Mouse (Mus musculus) c-Kit-positive CD71-positive TER-119-negative erythroid progenitor cells, embryonic 14.5 days (primary cell): Measurements from ENCODE around the gene Sorcs3.

Experiments
- DNase-seq: peaks from one replicate; pipeline ENCODE4 v3.0.0-alpha.2; 2013; ENCODE audit warnings: low read depth

The Sorcs3 gene

GRCm38 (mm10) chr19:48391551-48391950, 185.7 kb downstream of the Sorcs3 start:
- no peak for DNase-seq

GRCm38 (mm10) chr19:48404774-48405495, 199.1 kb downstream of the Sorcs3 start:
- no peak for DNase-seq

- DNase-seq: no peak
These were observed 202.4 kb downstream of the Sorcs3 start for GRCm38 (mm10) chr19:48408221-48408620.

DNA sequence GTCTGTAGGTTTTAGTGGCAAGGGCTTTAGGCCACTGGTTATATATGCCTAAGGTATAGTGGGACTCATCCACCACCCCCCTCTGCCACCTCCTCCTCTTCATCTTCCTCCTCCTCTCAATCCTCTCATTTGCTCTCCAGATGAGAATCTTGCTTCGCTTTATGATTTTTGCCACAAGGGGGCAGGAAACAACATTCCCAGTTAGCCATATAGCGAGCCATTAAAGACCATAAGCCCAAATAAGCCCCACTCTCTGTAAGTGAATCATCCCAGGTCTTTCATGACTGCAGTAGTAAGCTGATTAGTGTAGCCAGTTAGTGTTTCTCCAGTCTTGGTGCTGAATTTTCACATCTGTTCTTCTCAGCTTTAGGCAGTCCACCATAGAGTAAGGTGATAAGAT, 205.5 kb downstream of the Sorcs3 start:
- DNase-seq: no peak

DNA sequence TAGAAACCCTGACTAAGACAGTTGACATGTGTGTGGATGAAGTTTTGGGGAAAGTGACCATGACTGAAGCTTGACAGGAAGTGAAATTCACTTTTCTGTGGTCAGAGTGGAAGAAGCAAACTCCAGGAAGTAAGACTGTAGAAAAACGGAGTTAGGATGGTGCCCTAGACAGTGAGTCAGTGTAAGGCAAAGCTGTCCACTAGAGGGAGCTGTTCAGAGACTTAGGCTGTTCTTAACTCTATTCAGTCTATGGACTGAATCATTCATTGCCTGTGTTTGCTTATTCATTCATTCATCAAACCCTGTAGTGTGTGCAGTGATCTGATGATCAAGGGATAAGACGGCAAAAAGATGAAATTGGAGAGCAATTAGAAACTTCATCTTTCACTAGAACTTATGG, 208.0 kb downstream of the Sorcs3 start:
- DNase-seq: no peak

DNA sequence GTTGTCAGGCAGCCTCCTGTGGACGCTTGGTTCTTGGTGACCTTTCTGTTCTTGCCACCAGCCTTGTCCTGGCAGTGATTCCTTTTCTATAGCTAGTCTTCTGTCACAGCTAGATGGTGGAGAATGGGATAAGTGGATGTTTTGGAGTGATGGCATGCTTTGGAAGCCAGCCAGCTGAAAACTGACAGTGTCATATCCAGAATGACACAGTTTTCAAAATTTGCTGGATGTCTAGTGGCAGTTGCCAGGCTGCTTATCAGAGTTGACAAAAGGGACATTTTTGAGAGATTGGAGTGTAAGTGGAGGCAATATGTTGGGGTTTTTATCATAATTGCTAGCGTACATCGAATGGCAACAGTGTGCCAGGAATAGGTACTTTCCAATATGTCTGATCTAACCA, 212.5 kb downstream of the Sorcs3 start:
- DNase-seq: no peak

DNA sequence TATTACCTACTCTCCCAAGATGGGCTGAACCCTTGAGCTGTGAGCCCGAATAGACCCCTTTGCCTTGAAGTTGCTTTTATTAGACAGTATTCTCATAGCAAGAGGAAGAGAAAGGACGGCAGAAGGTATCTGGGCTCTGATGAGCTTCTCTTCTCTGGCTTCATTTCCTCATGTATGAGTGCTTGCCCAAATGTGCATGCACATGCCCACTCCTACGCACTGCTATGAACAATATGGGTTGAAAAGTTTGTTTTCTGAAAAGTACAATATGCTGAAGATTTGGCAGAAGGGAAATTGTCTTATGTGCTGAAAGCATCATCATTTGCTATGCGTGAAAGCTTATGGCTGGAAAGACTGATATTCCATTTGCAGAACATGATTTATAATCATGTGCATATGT, 223.4 kb downstream of the Sorcs3 start:
- no peak for DNase-seq

GRCm38 (mm10) chr19:48429755-48430154, 223.9 kb downstream of the Sorcs3 start:
- DNase-seq: no peak

GRCm38 (mm10) chr19:48430328-48430727, 224.5 kb downstream of the Sorcs3 start:
- no peak for DNase-seq

DNA sequence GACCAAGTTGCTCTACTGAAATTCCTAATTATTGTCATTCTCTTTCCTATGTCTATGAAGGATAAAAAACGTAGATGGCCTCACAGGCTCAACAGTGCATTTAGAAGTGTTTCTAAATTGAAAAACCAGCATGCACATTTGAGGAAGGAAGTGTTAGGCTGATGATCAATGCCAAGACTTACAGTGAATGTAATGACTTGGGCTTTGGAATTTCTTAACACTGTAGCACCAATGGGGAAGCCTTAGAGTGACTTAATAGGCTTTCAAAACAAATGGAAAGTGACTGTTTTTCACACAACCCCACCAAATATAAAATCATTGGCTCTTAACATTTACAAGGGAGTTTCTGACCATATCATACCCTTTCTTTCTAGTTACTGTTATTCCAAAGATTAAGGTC, 232.6 kb downstream of the Sorcs3 start:
- no peak for DNase-seq

DNA sequence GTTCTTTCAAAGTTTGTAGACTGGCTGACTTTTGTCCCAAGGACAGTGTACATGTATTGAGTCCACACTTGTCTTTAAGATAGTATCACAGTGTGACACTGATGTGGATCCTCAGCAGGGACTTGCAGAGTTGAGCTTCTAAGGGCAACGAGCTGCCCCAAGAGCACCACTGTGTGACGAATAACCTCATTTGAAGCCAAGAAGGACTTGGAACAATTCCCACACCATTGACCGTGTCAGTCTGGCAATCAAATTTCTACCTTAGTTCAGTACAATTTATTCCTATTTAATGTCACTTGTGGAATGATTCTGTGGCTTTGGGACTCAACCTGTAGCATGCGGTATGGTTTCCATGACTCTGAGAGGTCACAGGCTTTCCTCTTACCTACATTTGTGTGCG, 255.3 kb downstream of the Sorcs3 start:
- DNase-seq: no peak

DNA sequence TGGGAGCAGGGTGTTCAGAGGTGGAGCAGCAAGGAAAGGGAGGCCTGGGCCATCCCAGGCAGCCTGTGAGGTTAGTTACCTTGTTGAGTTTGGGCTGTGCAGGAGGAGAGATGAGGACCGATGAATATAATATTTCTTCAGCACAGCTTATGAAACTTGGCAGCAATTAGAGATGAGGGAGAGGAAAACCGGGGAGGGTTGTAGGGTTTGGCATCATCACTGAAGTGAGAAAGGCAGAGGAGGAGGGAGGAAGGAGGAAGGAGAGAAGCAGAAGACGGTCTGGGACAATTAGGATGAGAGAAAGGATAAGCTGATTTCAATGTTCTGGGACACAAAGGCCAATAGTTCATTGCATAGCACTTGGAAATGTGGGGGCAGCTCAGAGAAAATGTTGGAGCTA, 256.6 kb downstream of the Sorcs3 start:
- DNase-seq: no peak

DNA sequence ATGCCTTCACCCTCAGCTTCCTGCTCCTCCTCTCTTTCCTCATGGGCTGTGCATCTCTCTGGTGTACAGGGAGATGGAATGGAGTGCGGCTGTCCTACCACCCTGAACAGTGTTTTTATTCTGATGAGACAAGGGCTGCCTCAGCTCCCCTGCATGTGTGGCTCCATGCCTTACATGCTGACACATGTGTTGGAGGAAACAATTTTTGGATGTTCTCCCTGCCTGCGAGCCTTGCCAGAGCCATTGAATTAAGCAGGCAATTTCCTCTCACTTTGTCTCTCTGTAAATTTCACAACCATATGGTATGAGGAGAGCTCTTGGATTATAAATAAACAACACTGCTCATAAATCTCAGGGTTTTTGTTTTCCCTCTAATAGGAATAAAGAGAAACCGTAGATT, 257.7 kb downstream of the Sorcs3 start:
- DNase-seq: no peak

DNA sequence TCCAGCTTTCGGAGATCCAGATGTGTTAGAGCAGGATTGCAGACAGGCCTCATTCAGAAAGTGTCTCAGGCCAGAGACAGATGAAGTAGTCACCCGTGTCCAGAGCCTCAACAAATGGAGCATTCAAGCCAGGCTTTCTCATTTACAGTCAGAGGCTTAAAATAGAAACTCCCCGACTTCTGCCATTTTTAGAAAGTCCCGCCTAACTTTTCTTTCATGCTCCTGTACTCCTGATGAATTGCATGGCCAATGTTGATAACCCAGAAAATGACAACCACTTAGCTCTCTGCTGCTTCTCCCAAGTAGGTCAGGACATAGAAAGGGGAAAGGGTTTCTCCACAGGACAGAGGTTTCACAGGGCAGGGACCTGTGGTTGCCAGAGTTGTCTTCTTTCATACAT, 261.6 kb downstream of the Sorcs3 start:
- no peak for DNase-seq

- no peak for DNase-seq
These were observed 264.1 kb downstream of the Sorcs3 start for GRCm38 (mm10) chr19:48469791-48470410.

DNA sequence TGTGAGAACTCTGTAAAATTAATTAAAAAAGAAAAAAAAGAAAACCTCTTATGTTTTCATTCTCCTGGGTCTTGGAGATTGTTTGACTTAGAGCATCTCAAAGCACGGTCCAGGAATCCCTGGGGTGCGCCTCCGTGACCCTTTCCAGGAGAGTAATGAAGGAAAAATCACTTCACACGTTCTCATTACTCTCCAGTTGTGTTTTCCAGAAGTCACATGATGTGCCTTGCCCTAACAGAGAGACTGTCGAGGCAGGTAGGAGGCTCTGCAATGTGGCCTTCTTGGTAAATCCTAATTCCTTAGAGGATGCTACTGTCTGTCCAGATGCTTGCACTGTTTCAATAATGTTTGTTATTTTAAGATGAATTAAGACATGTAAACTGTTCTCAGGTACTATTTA, 266.1 kb downstream of the Sorcs3 start:
- no peak for DNase-seq

DNA sequence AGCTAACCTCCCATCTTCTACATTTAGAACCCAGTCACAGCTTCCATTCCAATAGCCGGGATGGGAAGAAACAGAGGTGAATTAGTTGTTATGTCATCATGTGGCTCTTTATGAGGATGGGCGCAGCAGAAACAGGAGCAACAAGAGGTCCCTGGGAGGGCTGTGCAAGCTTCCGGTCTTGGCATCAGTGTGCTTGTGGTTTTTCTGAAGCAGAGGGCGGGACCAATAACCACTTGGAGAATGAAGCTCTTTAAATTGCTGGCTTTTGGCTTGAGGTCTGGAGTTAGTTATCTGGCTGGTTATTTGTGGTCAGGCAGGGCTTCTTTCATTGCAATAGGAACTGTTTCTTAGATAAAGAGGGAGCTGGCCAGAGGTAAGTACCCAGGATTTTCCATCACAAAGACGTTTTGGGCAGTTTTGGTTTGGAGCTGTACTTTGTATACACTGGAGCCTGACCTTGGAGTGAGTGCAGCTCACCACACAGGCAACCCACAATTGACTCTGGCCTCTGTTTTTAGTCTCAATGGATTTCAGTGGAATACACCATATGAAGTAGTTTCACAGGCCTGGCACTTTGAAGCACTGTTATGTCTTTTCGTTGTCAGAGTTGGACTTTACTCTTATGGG, 270.1 kb downstream of the Sorcs3 start:
- DNase-seq: no peak

DNA sequence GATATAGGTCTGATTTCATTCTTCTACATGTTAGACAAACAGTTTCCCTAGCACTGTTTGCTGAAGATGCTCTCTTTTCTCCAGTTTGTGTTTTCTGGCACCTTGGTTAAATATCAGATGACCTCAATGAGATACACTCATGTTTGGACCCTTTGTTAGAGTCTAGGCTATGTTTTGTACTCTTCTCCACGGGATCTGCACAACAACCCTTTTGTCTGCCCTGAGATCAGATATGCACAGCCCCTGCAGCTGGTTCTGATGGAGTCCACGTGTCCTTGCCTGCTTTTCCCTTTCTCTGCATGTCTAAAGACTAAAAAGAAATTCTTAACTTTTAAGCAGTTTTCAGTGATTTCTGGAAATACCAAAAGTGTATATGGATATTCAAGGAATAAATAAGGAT, 273.0 kb downstream of the Sorcs3 start:
- DNase-seq: no peak

DNA sequence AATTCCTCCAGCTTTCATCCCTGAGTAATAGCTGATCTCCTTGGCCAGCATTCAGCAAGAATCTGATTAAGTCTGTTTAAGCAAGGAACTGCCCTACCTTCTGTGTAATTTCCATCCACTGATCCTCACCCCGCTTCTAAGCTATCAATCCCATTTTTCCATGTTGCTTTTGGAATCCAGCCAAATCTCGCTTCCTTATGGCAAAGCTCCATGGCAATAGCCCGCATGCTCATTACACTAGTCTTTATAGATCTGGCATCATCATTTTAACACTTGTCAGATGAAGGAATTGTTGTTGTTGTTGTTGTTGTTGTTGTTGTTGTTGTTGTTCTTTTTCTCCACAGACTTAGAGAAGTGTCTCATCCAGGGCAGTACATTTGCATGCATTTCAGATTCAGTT, 277.1 kb downstream of the Sorcs3 start:
- DNase-seq: no peak

- no peak for DNase-seq
These were observed 285.3 kb downstream of the Sorcs3 start for GRCm38 (mm10) chr19:48491111-48491510.

DNA sequence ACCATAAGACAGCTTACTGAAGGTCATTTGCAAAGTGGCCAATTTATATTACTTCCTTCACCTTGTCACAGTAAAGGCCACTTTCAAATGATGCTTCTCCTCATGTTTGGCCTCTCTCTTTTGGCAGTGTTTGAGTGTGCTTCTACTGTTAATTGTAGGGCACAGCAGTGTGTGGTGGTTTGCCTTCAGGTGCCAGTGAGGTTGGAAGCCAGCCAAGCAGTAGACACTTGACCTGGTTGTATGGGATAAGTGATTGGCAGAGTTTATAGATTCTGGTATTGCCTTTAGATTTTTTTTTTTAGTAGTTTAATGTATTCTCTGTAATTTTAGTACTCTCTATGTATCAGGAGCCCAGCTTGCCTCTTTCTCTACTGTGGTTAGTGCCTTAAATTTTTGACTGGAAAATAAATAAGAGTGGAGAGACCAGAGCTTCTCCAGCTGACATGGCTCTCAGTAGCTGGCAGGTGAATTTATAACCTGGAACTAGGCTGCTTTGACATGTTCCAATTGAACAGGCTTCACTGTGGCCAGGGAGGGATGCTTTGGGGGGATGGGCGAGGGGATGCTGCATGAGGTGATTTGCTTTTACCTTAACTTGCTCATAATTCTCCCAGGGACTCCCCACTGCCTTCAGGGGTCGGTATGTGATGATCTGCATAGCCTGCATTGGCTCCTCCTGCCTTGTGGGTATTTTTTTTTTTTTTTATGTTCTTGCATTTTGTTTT, 298.2 kb downstream of the Sorcs3 start:
- no peak for DNase-seq

DNA sequence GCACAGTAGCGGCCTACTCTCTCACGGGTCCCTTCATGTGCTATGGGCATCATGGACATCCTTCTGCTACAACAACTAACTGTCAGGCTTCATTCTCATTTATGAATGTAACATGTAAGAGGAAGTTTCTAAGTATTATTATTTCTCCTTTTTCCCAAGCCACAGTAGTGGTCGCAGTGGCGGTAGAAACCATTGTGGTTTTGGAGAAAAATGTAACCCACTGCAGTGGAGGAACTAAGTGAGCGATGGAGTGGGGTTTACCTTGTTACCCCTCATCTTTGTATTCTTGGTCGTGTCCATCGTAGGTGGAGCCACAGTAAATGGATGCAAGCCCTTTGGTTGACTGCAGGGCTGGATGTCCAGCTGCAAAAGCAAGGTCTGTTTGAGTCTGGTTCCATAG, 318.0 kb downstream of the Sorcs3 start:
- no peak for DNase-seq
